Mouse (Mus musculus) gastrocnemius, adult 8-10 months (tissue): ENCODE results near the gene Ppm1l. TPM values are rescaled to one million over a fixed set of nuclear protein-coding genes. Genes with fewer than 3 reads are reported as not detected.
"Not testable (repeated sequence)": the region's sequence is repeated elsewhere in the genome, so short reads cannot be mapped to it uniquely, and the experiment has no call there.

ENCODE experiments used
- DNase-seq, 2 experiments: peaks; one replicate each; pipeline ENCODE4 v3.0.0; 2022; ENCODE audit warnings: low spot score in 2 of 2
- total RNA-seq, 4 experiments: library from RNA; stranded (reverse); gene quantifications; 2 replicates each; pipeline ENCODE4 v1.2.4; 2022

Gene Ppm1l
- total RNA-seq, 4 experiments from 2014 or later: 102 to 132 (median 111) TPM

DNA sequence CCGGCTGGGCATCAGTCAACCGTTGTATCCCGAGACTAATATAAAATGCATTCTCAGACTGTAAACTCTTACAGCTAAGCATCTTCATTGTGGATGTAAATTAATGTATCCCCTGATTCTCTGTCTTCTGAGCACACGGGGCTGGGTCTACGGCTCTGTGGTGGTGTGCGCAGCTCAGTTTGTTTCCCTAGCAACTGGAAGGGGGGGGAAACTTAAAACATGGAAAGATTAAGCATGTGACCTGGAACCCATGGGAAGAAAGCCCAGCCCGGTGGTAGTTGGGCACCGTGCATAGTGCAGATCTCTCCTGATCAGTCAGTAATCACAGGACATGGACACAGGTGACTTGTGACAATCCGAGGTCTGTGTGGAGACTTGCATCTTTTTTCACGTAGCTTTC, 218.8 kb downstream of the Ppm1l start:
- no peak for DNase-seq

DNA sequence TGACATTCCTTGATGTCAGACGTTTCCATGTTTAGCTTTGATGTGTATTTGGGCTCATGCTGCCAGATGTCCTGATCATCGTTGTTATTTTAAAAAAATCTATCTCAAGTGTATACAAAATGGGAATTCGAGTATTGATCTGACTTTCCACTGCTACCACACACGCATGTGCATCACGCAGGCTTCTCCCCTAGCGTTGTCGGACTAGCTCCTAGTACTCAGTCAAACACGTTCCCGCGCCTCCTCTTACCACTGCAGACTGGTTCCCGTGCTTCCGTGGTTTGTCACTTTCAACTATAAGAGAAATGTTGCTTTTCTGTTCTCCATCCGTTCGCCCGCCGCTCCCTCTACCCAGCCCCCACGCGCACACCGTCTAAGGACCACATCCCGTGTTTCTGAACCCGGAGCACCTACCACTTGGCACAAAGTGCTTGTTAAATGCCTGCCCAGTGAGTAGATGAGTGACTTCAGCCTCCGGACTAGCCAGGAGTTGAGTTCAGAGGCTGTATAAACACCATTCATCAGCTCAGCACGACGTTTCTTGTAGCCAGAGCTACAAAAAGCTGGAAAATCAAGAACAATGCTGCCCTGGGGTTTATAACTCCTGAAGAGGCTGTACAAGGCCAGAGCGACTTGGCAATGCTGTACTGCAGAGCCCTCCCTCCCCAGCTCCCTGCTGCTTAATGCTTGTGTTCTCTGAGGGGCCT, 219.4 kb downstream of the Ppm1l start:
- no peak for DNase-seq

DNA sequence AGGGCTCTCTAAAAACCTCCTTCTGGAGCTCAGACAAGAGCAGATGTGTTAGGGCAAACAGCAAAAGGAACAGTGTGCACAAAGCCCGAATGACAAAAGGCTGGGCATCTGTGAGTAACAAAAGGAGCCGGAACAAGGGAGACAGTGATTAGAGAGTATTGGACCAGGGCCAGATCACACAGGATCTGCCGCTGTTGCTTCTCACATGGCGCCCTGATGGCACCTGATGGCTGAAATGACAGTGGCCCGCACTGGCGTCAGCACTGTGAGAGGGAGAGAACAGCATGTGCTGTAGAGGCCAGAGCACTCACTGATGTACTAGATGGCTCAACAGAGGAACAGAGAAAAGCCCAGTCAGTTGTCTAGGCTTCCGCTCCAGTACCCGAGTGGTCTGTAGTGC, 226.3 kb downstream of the Ppm1l start:
- no peak for DNase-seq

DNA sequence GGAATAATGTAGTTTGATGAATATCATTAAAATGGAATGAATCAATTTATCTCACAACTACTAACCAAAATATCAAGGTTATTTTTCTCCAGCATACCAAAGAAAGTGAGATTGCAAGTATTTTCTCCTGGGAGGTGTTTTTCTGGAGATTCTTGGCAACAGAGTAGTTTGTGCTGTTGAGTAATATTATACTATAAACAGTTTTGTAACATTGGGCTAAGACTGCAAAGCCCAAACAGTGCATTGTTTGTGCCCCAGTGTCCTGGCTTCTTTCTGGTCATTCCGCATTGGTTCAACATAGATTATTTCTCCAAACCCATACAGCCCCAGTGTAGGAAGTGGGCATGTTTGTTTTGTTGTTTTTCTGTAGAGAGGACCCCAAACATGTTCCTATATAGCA, 227.1 kb downstream of the Ppm1l start:
- DNase-seq: no peak

DNA sequence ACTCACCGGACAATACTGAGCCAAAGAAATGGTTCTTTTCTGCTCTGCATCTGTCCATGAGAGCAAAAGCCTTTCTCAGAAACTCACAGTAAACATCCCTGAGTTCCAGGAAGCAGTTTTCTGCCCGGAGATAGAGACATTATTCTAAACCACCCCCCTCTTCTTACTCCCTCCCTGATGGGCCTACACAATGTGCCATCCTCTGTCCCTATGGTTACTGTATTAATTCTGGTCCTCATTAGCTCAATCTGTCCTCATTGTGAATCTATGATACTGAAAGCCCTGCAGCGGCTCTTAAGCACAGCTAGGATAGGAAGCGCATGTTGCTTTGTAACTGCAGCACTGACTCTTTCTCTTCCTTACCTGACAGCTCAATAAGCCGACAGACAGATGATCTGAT, 228.4 kb downstream of the Ppm1l start:
- no peak for DNase-seq

DNA sequence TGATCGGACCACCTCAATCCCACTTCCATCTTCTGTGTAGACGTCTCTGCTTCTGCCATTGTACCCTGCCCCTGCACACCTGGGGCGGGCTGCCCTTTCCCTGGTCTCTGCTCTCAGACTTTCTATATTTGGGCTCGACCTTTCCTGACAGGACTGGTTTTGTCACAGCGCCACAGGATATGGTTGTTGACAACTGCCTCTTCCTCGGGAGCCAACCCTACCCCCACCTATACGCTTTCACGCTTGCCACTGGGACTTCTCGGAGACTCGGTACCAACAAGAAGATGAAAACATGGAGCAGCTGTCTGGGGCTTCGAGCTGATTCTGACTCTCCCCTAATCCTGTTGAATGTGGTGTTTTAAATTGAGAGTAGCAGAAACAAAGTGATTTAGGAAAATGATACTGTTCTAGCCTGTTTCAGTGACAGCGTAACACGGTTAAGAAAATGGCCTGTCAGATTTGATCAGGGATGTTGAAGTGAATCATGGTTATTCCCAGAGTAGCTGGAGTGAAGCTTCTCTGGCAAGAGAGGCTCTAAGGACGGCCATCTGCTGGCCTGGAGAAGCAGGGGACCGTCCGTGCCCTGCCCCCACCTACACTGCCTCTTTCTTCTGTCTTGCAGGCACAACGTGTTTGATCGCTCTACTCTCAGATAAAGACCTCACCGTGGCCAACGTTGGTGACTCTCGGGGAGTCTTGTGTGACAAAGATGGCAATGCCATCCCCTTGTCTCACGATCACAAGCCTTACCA, 232.2 kb downstream of the Ppm1l start:
- peak; percentile 46 to 65 for DNase-seq

DNA sequence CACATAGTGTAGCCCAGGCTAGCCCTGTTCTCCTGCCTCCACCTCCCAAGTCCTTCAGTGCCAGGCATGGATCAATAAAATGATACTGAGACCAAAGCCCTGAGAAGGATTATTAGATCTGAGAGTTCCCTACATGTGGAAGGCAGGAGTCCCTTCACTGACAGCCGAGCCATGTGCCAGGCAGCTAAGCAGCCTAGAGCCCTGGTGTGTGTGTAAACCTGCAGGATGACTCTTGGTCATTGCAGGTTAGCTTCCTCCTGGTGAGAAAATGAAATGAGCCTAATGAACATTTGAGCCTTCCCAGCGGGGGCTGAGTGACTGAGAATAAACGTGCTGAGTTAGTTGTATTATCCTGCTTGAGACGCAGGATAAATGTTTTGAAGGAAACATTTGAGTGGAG, 232.9 kb downstream of the Ppm1l start:
- no peak for DNase-seq

DNA sequence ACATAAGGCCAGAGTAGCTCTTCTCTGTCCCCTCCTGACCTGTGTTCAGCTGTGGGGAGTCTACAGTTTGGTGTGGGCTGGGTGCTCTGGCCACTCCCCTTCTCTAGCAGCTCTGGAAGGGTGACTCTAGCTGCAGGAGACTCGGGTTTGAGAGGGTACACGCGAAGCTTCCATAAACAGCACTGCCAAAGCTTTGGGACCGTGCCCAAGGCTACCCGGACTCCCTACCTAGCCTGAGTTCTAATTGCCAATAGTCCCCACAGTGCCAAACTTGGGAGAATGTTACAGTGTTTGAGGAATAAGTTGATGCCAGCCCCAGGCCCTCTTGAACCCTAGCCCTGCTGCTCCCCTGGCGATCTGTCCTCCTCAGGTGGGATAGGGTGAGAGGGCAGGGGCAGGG, 238.8 kb downstream of the Ppm1l start:
- DNase-seq: no peak

DNA sequence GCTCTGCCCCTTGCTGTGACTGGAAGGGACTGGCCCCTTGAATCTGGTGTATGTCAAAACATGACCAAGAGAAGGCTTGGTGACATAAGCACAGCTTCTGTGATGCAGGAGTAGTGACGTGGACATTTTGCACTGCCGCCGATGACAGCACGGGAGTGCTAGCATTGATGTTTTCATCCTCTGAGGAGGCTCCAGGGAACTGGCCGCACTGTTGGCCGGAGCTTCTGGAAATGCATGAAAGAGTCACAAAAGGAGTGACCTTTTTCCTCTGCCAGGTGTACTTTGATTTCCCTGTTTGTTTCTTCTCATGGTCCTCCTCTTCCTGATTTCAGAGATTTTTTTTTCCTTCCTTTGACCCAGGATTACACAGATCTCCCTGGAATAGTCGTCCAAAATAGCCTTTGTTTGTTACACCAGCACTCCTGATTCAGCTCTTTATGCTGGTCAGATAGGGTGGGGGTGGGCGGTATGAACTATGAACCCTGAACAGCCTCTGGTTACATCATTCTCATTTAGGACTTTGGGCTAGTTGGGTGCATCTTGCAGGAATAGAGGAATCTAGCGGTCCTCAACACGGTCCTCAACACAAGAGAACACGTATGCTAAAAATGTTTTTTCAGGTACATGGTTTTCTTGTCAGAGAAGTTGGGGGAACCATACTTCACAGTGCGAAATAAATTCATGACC, 239.6 kb downstream of the Ppm1l start:
- DNase-seq: no peak

DNA sequence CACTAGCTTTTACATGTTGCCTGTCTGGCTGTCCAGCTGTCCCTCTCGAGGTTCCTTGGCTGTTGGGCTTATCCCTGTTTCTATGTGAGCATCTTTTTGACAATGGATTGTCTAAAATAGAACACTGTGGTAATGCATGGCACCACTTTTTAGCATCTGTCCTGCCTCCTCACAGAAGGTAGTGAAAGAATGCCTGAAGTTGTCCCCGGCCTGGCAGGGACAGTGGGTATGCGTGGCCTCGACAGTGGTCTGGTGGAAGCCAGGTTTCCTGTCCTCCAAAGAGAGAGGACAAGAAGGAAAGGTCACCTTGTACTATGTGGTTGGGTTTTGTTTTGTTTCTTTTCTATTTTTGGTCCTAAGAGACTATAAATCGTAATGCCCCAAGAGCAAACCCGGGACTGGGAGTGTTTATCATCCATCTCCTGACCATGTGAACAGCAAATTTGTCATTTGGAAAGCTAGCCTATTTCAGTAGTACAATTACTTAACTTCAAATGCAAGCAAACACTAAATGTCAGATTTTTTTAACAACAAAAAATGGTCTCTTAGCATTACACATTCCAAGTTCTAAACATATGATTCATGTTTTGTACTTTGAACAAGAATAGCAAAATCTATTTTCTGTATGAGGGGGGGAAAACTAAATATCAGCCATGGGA, 242.8 kb downstream of the Ppm1l start:
- DNase-seq: no peak

DNA sequence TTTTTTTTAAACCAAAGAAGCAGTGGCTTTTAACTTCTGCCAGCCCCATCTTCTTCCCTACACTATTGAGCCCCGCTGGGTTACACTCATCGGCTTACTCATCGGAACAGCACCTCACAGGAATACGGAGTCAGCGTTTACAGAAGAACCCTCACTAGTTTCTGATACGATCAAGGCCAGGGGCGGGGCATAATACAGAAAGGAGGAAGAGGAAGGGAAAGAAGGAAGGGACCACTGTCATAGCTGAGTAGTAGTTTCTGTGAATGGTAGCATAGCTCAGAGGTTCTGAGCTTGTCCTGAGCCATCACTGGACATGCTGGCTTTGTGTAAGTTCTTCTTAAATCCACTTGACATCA, 243.3 kb downstream of the Ppm1l start:
- DNase-seq: no peak

DNA sequence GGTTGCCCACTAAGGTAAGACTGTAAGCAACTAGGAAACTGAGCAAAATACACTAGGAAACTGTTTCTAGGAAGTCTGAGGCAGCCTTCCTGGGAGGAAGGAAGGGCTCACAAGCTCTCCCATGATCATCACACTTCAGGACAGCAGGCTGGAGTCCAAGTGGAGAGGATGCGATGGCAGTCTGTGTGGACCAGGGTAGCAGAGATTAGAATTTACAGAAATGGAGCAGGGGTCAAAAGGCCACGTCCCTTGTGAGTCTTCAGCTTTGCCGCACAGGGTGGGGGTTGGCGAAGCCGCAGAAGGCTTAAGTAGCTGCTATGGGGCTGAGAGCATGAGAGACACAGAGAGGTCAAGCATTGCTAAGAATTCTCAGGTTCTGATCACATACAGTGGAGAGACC, 245.0 kb downstream of the Ppm1l start:
- no peak for DNase-seq

DNA sequence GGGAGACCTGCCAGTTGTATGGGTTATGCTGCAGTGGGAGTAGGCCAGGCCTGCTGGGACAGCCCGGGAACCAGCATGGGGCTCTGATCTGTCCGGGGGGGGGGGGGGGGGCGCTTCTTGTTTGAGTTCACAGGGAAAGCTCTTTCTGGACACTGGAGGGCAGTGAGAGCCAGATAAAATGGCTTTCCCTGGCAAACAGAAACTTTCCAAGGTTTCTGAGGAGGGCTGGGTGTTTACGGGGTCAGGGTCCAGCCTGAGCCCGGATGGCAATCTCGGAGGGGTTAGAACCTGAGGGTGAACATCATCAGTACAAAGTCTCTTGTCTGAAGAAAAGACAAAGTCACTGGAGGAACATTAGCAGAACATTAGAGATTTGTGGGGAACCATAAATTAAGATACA, 246.7 kb downstream of the Ppm1l start:
- no peak for DNase-seq

DNA sequence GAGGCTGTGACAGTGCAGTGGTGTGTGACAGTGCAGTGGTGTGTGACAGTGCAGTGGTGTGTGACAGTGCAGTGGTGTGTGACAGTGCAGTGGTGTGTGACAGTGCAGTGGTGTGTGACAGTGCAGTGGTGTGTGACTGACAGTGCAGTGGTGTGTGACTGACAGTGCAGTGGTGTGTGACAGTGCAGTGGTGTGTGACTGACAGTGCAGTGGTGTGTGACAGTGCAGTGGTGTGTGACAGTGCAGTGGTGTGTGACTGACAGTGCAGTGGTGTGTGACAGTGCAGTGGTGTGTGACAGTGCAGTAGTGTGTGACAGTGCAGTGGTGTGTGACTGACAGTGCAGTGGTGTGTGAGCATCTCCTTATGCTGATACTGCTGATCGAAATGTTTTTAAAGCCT, 248.9 kb downstream of the Ppm1l start:
- DNase-seq: not testable (repeated sequence)

DNA sequence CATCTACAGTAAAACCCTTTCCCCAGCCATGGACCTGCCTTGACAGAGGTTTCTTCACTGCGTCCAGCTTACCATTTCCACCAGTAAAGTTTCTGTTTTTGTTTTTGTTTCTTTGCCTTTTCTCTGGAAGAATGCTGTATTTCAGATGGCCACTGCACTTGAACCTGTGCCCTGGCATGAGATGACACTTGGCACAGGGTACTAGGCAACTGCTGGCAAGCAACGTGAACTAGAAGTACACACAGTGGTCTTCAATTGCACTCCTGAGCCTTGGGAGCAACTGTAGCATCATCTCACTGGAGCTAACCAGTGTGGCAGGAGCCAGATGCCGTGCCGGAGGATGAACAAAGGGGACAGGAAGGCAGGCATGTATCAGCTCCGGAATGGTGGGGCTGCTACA, 255.9 kb downstream of the Ppm1l start:
- no peak for DNase-seq

DNA sequence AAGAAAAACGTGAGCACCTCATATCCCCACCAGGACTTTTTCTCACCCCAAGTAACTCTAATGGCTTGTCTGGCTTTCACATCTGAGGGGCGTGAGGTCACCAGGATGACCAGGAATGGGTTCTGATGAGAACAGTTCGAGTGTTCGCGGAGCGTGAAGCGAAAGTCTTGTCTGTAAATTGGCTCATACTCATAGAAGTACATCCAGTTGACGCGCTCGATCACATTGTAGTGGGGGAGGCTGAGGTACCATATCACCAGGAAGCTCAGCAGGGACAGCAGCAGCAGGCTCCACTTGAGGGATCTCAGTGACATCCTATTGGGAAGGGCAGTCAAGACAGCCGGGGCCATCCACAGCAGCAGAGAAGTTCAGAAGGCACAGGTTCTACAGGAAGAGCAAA, 258.9 kb downstream of the Ppm1l start:
- DNase-seq: no peak

DNA sequence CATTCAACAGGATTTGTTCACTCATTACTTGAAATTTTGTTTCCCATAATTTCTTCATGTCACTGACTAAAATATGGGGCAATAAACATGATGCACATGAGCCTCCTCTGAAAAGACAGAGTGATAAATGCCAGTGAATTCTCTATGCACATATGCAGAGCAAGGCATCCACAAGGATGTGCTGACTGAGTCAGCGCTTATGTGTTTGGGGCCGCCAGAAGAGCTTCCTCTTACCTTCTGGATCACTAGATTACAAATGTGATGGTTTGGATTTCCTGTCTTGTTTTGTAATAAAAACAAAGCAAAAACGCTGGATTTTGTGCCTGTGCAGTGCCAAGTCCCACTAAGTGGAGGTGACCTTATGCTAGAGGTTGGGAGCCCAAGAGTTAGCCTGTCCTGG, 260.1 kb downstream of the Ppm1l start:
- DNase-seq: no peak

DNA sequence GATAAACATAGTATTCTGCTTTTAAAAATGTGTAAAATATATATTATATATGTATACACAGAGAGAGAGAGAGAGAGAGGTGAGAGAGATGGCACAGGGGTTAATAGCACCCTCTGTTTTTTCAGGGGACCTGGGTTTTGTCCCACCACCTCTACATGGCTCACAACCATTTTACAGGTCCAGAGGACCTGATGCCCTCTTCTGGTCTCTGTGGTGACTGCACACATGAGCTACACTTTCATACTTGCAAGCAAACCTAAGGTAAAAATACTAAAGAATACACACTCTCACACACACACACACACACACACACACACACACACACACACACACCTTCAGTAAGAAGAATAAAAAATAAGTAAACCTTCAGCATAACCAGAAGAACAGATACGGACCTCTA, 262.1 kb downstream of the Ppm1l start:
- DNase-seq: no peak

DNA sequence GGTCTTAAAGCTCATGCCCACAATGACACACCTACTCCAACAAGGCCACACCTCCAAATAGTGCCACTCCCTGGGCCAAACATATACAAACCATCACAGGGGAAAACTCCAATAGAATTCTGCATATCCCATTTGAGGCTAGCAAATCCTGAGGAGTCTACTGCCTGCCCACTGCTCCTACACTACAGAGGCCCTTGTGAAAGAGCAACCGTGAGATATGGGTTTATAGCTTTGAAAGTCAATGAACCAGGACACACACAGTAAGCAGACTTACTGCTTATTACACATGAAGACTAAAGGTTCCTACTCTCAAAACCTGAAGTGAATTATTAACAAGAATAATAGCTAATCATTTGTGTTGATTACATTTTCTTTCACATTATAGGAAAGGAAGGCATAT, 267.1 kb downstream of the Ppm1l start:
- no peak for DNase-seq

DNA sequence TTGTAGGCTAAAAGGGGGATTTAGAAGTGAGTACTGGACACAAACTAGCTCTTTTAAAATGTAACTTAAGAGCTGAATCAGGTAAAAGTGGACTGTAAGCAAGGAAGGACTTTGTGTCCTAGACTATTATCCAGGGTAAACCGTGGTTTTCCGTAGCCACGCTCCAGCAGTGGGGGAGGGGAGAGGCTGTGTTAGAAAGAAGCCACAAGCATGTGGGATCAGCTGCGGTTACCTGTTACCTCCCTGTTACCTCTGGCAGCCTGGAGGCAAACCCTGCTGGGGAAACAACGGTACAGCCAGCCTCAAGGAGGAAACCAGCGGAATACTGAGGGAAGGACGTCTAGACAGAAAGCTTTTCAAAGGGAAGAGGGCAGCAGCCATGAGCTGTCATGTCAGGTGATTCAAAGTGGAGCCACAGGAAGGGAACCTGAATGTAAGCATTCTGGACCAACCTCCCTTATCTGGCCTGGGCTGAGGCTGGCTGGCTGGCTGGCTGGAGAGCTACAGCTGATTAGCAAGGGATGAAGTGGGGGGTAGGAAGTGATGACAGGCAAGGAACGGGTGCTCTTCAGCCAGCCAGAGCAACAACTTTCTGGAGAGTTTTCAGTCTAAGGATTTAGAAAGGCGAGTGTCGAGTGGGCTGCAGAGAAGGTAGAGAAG, 271.6 kb downstream of the Ppm1l start:
- no peak for DNase-seq

DNA sequence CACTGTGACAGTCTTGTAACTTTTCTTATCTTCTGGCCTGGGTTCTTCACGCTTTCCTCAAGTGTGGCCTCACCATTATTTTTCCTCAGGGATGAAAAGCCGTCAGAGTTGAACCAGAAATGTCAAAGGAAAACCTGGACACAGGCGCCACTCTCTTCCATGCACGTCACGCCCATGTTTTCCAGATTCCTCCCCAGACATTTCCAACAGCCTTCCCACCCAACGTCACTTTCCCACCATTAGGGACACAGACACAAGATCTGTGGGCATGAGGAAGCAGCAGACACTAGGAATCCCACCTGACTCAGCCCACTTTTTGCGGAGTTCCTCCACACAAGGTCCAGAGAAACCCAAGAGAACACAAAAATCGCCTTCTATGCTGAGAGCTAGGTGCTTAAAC, 276.8 kb downstream of the Ppm1l start:
- DNase-seq: no peak

DNA sequence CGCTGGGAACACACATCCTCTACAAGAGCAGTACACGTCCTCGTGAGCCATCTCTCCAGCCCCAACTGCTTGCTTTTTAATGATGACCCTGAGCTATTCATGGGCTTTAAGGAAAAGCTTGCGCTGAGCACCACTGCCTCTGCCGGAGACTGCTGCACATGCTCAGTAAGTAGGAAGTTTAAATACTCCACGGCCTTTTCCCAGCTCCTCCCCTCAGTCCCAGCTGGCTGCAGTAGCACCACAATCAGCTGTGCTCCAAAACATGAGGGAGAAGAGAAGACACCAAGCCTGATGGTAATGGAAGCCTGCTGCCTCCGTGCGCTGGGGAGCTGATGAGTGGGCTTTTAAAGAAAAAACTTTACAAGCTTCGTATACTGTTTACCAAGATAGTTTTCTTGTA, 277.4 kb downstream of the Ppm1l start:
- DNase-seq: no peak
